Mouse (Mus musculus) forebrain, embryonic 10.5 days (tissue): ENCODE results near the gene Rbpj. TPM values are rescaled to one million over a fixed set of nuclear protein-coding genes. Genes with fewer than 3 reads are reported as not detected.

Source experiments
- DNase-seq: peaks from one replicate; pipeline ENCODE4 v3.0.0-alpha.2; 2017; ENCODE audit warnings: low spot score; ENCODE audit errors: extremely low spot score
- H3K27ac ChIP-seq: fragments of 300-500 bp; sonication (generic); 2 replicates; pipeline ENCODE4 v1.5.1; 2016; ENCODE audit warnings: mild to moderate bottlenecking
- H3K27me3 ChIP-seq: fragments of 300-500 bp; sonication (generic); 2 replicates; pipeline ENCODE4 v1.6.1; 2016; ENCODE audit warnings: mild to moderate bottlenecking; ENCODE audit not compliant: poor library complexity, severe bottlenecking
- H3K36me3 ChIP-seq: fragments of 300-500 bp; sonication (generic); replicated peaks from 2 replicates; pipeline ENCODE4 v1.6.1; 2016; ENCODE audit warnings: mild to moderate bottlenecking, moderate library complexity
- H3K4me1 ChIP-seq: fragments of 300-500 bp; sonication (generic); 2 replicates; pipeline ENCODE4 v1.6.1; 2016
- H3K4me3 ChIP-seq: fragments of 300-500 bp; sonication (generic); 2 replicates; pipeline ENCODE4 v1.5.1; 2016; ENCODE audit warnings: mild to moderate bottlenecking, moderate library complexity
- H3K9me3 ChIP-seq: fragments of 300-500 bp; sonication (generic); 2 replicates; pipeline ENCODE4 v1.6.1; 2016; ENCODE audit warnings: mild to moderate bottlenecking, moderate library complexity
- WGBS: fragments of 180-500 bp; shearing (Covaris S2); methylation state at CpG from one replicate; pipeline ENCODE4 v1.1.7; 2016; 5-methylcytosine and 5-hydroxymethylcytosine counted together
- polyA plus RNA-seq: library from polyadenylated mRNA; unstranded; fragments of >200 nt; fragmentation: Nextera tagmentation; extraction: Ambion mirVana; gene quantifications from 2 replicates; pipeline ENCODE4 v1.2.1, GENCODE M21; 2016

Gene Rbpj
- polyA plus RNA-seq, 1 experiment from 2014 or later, result 44.0 TPM

DNA sequence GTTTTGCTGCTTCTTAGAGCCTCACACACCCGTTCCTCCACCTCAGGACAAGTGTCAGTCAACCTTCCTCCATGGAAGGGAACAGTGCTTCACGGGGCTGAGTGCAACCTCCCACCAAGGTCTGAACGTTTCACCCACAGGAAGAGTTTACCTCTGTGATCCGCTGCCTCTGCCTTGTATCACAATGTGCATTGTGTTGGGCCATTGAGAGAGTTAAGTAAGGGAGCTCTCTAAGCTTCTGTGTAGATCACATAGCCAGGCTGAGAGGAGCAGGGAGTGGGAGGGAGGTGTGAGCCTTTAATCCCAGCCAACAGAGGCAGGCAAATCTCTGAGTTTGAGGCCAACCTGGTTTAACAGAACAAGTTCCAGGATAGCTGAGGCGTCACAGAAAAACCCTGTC lies 58.9 kb downstream of the Rbpj start:
- 73% methylated on average over 5 of the region's 5 CpGs for WGBS
- H3K27me3 ChIP-seq, result no peaks in the 10 kb centered on the region
- peaks cover 23% of the 10 kb centered on the region for H3K4me1 ChIP-seq
- no peaks in the 10 kb centered on the region for H3K9me3 ChIP-seq
- H3K36me3 ChIP-seq, result no peaks in the 10 kb centered on the region
- H3K27ac ChIP-seq, result no peak overlapping the region
- no peak for DNase-seq
- no peak overlapping the region for H3K4me3 ChIP-seq

DNA sequence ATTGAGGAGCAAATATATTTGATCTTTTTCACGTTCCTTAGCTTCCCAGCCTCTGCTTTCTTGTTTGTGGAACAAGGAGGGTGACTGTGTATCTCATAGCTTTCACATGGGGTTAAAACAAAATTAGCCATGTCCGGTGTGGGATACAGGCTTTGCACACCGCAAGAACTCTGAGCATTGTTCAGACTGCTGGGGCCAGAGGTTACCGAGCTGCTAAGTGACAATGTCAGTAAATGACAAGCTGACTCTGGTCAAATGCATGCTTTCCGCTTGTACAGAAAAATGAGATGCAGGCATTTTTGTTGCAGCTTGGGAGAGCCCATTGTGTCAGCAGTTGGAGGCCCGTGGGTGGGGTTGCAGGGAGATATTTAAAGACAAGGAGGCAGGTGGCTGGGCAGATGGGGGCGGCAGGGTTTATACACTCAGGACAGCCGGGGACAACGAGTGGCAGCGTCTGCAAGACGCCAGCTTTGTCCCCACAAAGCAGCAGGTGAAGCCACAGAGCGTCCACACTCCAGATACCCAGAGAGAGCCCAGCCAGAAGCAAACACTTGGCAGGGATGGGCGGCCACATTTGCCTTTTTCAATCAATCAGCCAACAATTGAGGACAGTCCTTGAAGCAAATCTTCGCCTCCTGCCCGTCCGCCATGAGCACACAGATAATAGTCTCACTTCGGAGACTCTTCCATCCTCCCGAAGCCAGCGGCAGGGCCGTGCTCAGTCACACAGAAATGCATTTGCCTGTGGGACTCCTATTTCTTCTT lies 59.5 kb downstream of the Rbpj start:
- no peaks in the 10 kb centered on the region for H3K9me3 ChIP-seq
- H3K27ac ChIP-seq, result peak overlapping the region; percentile 80
- peak overlapping the region; percentile 1; the same call in 1 of the 2 replicates for H3K4me3 ChIP-seq
- WGBS, result 60% methylated on average over 20 of the region's 20 CpGs
- no peaks in the 10 kb centered on the region for H3K36me3 ChIP-seq
- no peaks in the 10 kb centered on the region for H3K27me3 ChIP-seq
- DNase-seq, result peak; percentile 15
- H3K4me1 ChIP-seq, result peaks cover 23% of the 10 kb centered on the region

DNA sequence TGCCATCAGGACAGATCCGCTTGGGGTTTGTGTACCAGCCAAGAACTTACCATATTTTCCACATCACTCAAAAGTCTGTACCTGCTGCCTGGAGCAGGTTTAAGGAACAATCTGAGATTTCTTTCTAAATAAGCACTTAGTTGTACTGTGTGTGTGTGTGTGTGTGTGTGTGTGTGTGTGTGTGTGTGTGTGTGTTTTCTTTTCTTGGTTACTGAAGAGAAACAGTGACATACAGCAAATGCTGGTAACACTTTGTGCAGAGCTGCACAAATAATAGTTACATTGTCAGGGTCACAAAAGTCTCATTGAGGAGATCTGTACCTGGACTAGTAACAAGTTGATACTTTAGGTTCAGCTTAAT lies 60.1 kb downstream of the Rbpj start:
- H3K4me3 ChIP-seq, result no peak overlapping the region
- no peak for DNase-seq
- no peaks in the 10 kb centered on the region for H3K9me3 ChIP-seq
- peak overlapping the region; percentile 80 for H3K27ac ChIP-seq
- H3K4me1 ChIP-seq, result peaks cover 26% of the 10 kb centered on the region
- H3K27me3 ChIP-seq, result no peaks in the 10 kb centered on the region
- 86% methylated on average over 1 of the region's 1 CpGs for WGBS
- H3K36me3 ChIP-seq, result no peaks in the 10 kb centered on the region

DNA sequence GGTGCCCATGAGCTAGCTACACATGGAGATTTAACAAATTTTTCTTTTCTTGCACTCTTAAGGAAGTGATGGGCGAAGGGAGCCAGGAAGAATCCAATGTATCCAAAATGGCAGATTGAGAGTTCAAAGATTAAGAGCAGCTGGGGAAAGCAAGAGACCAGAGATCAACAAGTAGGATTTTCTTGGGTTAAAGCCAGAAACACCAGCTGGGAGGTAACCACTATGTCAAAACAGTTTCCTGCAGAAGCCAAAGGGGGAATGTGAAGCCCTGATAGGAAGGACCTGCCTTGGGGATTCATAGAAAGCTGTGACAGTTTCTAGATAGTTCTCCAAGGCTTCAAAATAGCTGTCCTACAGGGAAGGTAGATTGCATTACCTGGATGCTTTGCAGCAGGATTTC lies 63.9 kb downstream of the Rbpj start:
- no peaks in the 10 kb centered on the region for H3K36me3 ChIP-seq
- no peaks in the 10 kb centered on the region for H3K27me3 ChIP-seq
- H3K9me3 ChIP-seq, result no peaks in the 10 kb centered on the region
- H3K4me3 ChIP-seq, result no peak overlapping the region
- peaks cover 21% of the 10 kb centered on the region for H3K4me1 ChIP-seq
- no peak overlapping the region for H3K27ac ChIP-seq
- 92% methylated on average over 1 of the region's 1 CpGs for WGBS
- no peak for DNase-seq

DNA sequence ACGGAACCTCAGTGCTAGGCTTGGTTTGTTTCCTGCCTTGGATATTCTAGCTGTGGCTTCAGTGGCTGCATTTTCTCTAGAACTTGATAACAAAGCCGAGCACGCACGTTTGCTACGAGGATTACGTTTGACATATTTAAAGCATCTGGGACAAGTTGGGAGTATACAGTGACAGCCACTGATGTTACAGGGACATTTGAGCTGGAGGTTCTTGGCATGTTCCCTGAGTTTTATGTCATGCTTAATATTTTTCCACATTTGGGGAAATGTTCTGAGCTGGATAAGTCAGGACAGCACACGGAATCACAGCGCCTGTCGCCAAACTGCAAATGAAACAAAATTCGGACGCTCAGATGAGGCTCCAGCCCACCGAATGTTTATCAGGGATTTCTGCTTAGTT lies 69.1 kb downstream of the Rbpj start:
- H3K27ac ChIP-seq, result no peak overlapping the region
- no peak overlapping the region for H3K4me3 ChIP-seq
- no peaks in the 10 kb centered on the region for H3K9me3 ChIP-seq
- WGBS, result 90% methylated on average over 12 of the region's 12 CpGs
- H3K27me3 ChIP-seq, result no peaks in the 10 kb centered on the region
- H3K4me1 ChIP-seq, result peaks cover 18% of the 10 kb centered on the region
- no peak for DNase-seq
- H3K36me3 ChIP-seq, result no peaks in the 10 kb centered on the region

DNA sequence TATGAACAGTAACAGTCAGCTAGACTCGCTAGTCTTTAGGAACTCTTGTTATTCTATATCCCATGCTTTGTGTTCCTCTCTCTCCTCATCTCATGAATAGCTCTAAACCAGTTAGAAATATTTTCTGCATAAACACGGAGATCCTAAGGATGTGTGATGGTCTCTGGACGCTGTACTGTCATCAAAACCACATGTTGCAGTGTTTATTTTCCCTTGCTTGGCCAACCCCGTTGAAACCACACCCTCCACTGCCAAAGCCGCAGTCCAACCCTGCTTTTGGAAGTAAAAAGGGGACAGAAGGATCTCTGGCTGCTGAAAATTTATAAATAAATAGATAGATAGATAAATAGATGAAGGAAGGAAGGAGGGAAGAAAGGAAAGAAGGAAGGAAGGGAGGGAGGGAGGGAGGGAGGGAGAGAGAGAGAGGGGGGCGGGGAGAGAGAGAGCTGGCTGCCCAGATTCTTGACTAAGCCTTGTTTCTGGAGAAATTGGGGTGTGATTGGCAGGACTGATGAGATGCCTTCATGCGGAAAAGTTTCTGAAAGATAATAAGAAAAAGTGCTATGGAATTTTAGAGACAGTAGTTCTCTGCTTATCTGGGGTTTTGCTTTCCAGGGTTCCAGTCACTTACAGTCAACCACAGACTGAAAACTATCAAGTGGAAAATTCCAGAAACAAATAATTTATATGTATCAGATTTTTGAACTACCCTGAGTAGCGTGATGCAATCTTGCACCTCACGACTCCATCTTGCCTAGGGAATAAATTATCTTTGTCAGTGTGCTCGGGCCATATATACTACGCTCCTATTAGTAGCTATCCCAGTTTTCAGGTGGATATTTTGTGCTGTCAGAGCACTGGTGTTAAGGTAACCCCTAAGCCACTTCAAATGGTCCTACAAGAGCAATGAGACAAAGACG lies 70.9 kb downstream of the Rbpj start:
- Histone ChIP-seq H3K36me3 (no peaks in the 10 kb centered on the region), H3K9me3 (no peaks in the 10 kb centered on the region), H3K27ac (no peak overlapping the region), H3K4me3 (no peak overlapping the region), H3K27me3 (no peaks in the 10 kb centered on the region), H3K4me1 (peaks cover 13% of the 10 kb centered on the region)
- WGBS, result 77% methylated on average over 12 of the region's 12 CpGs
- DNase-seq, result no peak

DNA sequence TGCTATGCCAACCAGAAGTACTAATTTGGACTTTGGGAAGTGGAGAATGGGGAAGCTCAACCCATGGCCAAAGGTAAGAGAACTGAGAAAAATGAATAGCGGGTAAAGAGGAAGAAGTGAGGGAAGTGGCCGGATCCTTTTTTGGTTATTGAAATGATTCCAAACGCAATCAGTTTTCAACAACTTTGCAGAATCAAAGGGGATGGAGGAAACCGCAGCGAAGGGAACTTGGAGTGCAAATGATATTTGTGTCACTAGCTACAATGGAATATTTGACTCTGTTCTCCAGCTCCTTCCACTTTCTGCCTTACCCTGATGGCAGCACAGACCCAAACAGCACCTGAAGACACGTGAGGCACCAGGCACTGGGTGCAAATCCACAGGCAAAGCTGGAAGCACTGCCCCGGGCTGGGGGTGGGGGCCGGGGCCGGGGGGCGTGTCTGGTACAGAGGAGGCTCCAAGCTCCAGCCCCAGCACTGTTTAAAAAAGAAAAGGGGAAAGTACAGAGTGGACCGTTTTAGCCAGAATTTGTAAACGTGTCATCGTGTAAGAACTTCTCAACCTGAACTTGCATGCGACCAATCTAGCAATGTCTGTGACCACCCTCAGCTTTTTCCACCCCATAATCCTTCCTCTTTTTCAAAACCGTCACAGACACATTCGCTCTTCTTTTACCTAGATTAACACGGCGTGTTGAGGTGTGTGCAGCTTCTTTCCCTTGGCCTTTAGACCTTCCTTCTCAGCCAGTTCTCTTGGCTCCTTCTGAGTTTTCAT lies 74.1 kb downstream of the Rbpj start:
- Histone ChIP-seq H3K27me3 (no peaks in the 10 kb centered on the region), H3K9me3 (no peaks in the 10 kb centered on the region), H3K4me3 (no peak overlapping the region), H3K36me3 (no peaks in the 10 kb centered on the region), H3K27ac (no peak overlapping the region), H3K4me1 (peaks cover 31% of the 10 kb centered on the region)
- 92% methylated on average over 18 of the region's 18 CpGs for WGBS
- no peak for DNase-seq

DNA sequence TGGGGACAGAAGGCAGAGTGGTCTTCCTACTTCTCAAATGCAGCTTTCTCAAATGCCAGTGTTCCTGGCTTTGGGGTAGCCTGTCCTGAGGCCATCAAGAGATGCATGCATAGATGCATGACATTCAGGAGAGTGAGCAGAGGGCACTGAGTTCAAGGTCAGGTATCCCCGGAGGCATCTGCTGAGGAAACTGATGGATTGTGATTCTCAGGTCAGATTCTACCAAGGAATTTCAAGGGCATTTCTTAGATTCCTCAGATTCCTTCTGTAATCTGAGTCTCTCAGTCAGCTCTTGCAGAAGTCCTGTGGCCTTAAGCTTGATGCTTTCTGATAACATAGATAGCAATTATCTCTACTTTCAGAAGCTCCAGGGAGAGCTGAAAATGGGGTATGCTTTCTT lies 76.1 kb downstream of the Rbpj start:
- Histone ChIP-seq H3K27ac (no peak overlapping the region), H3K4me3 (no peak overlapping the region), H3K4me1 (peaks cover 19% of the 10 kb centered on the region), H3K27me3 (no peaks in the 10 kb centered on the region), H3K36me3 (no peaks in the 10 kb centered on the region), H3K9me3 (no peaks in the 10 kb centered on the region)
- no peak for DNase-seq
- 65% methylated on average over 1 of the region's 1 CpGs for WGBS

DNA sequence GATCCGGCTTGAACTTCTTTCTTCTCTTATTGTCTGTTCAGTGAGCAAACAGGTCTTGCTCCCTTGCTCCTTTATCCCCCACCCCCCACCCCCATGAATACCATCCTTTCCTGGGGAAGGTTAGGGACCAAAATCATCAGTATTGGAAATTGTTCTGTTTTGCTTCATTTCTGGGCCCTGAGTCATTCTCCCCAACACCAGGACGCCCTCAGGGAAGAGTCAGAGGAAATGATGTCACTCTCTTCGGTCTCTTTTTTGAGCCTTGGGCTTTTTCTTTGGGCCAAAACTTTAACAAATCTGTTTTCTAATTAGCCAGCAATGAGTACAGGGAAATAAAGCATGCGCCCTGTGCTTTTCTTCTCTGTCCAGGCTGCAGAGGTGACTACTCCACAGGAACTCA lies 77.4 kb downstream of the Rbpj start:
- Histone ChIP-seq H3K9me3 (no peaks in the 10 kb centered on the region), H3K36me3 (no peaks in the 10 kb centered on the region), H3K4me1 (peaks cover 19% of the 10 kb centered on the region), H3K27ac (no peak overlapping the region), H3K4me3 (no peak overlapping the region), H3K27me3 (no peaks in the 10 kb centered on the region)
- no peak for DNase-seq
- WGBS, result 81% methylated on average over 4 of the region's 4 CpGs

DNA sequence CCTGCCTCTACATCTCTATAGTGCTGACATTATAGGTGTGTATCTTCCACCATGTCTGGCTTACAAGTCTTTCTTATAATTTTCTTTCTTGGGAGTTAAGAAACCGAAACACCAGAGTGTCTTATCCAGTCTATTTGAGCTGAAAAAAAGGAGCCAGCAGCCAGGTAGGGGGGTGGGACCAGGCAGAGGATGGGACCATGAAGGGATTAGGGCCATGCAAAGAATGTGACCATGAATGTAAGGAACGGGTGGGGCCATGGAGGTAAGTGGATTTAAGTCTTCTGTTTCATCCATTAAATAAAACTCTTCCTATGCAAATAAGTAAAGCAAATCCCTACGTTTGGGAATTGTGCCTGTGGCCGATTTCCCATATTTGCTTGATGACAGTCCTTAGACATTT lies 78.0 kb downstream of the Rbpj start:
- no peaks in the 10 kb centered on the region for H3K36me3 ChIP-seq
- H3K4me1 ChIP-seq, result peaks cover 19% of the 10 kb centered on the region
- no peak overlapping the region for H3K27ac ChIP-seq
- no peaks in the 10 kb centered on the region for H3K9me3 ChIP-seq
- WGBS, result 83% methylated on average over 4 of the region's 4 CpGs
- no peak overlapping the region for H3K4me3 ChIP-seq
- no peaks in the 10 kb centered on the region for H3K27me3 ChIP-seq
- DNase-seq, result no peak

DNA sequence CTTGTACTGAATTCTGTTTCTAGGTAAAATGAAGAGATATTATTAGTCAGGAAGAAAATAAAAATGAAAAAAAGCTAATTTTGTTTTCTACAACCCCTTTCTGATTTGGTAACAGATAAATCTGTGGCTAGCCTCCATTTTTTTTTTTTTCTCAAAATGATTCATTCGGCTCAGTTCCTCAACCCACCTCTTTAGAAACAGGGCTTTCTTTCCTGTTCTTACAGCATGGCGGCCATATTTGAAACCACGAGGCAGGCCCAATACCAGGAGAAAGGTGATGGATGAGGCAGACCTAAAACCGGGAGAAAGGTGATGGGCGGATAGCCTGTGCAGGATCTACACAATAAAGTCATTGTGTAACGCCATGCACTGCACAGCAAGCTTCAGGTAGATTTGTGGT lies 80.5 kb downstream of the Rbpj start:
- 91% methylated on average over 6 of the region's 6 CpGs for WGBS
- no peaks in the 10 kb centered on the region for H3K9me3 ChIP-seq
- H3K36me3 ChIP-seq, result no peaks in the 10 kb centered on the region
- DNase-seq, result no peak
- no peak overlapping the region for H3K27ac ChIP-seq
- H3K4me3 ChIP-seq, result no peak overlapping the region
- no peaks in the 10 kb centered on the region for H3K27me3 ChIP-seq
- peaks cover 20% of the 10 kb centered on the region for H3K4me1 ChIP-seq

DNA sequence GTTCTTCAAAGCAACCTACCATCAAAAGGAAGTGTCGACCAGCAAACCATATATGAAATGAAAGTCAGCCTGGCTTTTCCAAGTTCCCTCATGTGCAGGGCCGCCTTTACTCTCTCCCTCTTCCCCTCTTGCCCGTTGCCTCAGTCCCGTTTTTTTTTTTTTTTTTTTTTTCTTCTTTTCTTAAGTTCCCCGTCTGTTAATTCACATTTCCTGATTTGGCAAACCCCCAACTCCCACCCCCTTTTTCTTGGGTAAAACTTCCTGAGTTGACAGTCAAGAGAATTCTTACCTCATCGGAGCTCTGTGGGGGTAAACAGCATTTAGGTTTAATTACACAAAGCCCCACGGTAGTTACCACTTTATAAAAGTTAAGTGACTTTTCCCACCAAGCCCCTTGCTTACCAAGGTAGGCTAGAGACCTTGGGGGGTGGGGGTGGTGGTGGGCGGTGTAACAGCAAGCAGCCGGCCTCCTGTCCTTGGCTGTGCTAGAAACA lies 81.1 kb downstream of the Rbpj start:
- peaks cover 23% of the 10 kb centered on the region for H3K4me1 ChIP-seq

More for the DNA sequence above, 81.1 kb downstream of the Rbpj start:
- no peak for DNase-seq
- WGBS, result 86% methylated on average over 9 of the region's 9 CpGs
- Histone ChIP-seq H3K9me3 (no peaks in the 10 kb centered on the region), H3K36me3 (no peaks in the 10 kb centered on the region), H3K27ac (no peak overlapping the region), H3K4me3 (no peak overlapping the region), H3K27me3 (no peaks in the 10 kb centered on the region)
